Mouse (Mus musculus) heart, adult 18-20 months (tissue): ENCODE data around the gene Hba-a1. TPM values are rescaled to one million over a fixed set of nuclear protein-coding genes. Genes with fewer than 3 reads are reported as not detected.

ENCODE experiments used
- total RNA-seq, 2 experiments: library from RNA; stranded (reverse); gene quantifications; 2 replicates each; pipeline ENCODE4 v1.2.3; 2021

Hba-a1 gene
- total RNA-seq, 2 experiments from 2014 or later: 7,280 to 8,683 TPM

Other genes with a start within 250 kb of the Hba-a1 start
- under 1 TPM; 0.07 to 0.46 TPM for gene Il9r, start 83.2 kb upstream of the Hba-a1 start, total RNA-seq
- 10 to 100 TPM; 11.1 to 12.3 TPM for gene Snrnp25, start 78.1 kb upstream of the Hba-a1 start, total RNA-seq
- gene Rhbdf1, start 61.2 kb upstream of the Hba-a1 start, total RNA-seq: 10 to 100 TPM; 19.2 to 19.3 TPM
- 1 to 10 TPM; 5.6 TPM for gene Mpg, start 57.0 kb upstream of the Hba-a1 start, total RNA-seq
- 10 to 100 TPM; 22.6 to 28.5 TPM for gene Nprl3, start 15.8 kb upstream of the Hba-a1 start, total RNA-seq
- gene Hba-x, start 7.1 kb upstream of the Hba-a1 start, total RNA-seq: not detected
- 1 to 10 TPM in 1 of 2 experiments, not detected in 1; 1.4 TPM for gene Hbq1b, start 3.5 kb downstream of the Hba-a1 start, total RNA-seq
- 1,000 to 10,000 TPM; 8,094 to 8,438 TPM for gene Hba-a2, start 13.0 kb downstream of the Hba-a1 start, total RNA-seq
- 1 to 10 TPM in 1 of 2 experiments, under 1 TPM in 1; 0.87 to 1.2 TPM for gene Hbq1a, start 16.6 kb downstream of the Hba-a1 start, total RNA-seq
- 1 to 10 TPM; 5.9 to 6.1 TPM for gene Sh3pxd2b, start 64.3 kb downstream of the Hba-a1 start, total RNA-seq
- gene Ubtd2, start 171.9 kb downstream of the Hba-a1 start, total RNA-seq: 1 to 10 TPM; 3.4 to 4.2 TPM
- gene Efcab9, start 248.6 kb downstream of the Hba-a1 start, total RNA-seq: under 1 TPM in 1 of 2 experiments, not detected in 1; 0.46 TPM
- gene Stk10, start 249.8 kb downstream of the Hba-a1 start, total RNA-seq: 10 to 100 TPM in 1 of 2 experiments, 1 to 10 TPM in 1; 8.2 to 11.6 TPM